Mouse (Mus musculus) neural tube, embryonic 14.5 days (tissue): ENCODE data around the gene Kcnmb2. TPM values are rescaled to one million over a fixed set of nuclear protein-coding genes. Genes with fewer than 3 reads are reported as not detected.
A peak's percentile ranks its signal among the peaks of the same experiment; 100 is the strongest.

Experiments used
- ATAC-seq: fragments of 200-750 bp; cut with Nextera tagmentation; 2 replicates; pipeline ENCODE4 v1.8.0; 2017; ENCODE audit warnings: low read depth, mild to moderate bottlenecking, moderate TSS enrichment, moderate library complexity
- H3K27ac ChIP-seq: fragments of 300-500 bp; sonication (generic); 2 replicates; pipeline ENCODE4 v1.5.1; 2014; ENCODE audit warnings: low read depth, mild to moderate bottlenecking, control low read depth, low read length, moderate library complexity, mixed read lengths
- H3K27me3 ChIP-seq: fragments of 300-500 bp; sonication (generic); 2 replicates; pipeline ENCODE4 v1.6.1; 2014; ENCODE audit warnings: low read length; ENCODE audit not compliant: control insufficient read depth, insufficient read depth
- H3K36me3 ChIP-seq: fragments of 300-500 bp; sonication (generic); 2 replicates; pipeline ENCODE4 v1.6.1; 2014; ENCODE audit warnings: low read length, mixed read lengths; ENCODE audit not compliant: control insufficient read depth, insufficient read depth
- H3K4me1 ChIP-seq: fragments of 300-500 bp; sonication (generic); 2 replicates; pipeline ENCODE4 v1.6.1; 2014; ENCODE audit warnings: low read length; ENCODE audit not compliant: control insufficient read depth, insufficient read depth
- H3K4me2 ChIP-seq: fragments of 300-500 bp; sonication (generic); 2 replicates; pipeline ENCODE4 v1.6.1; 2014; ENCODE audit warnings: mild to moderate bottlenecking, low read depth, low read length, control low read depth
- H3K4me3 ChIP-seq: fragments of 300-500 bp; sonication (generic); 2 replicates; pipeline ENCODE4 v1.5.1; 2014; ENCODE audit warnings: low read depth, low read length, control low read depth, mixed read lengths
- H3K9ac ChIP-seq: fragments of 300-500 bp; sonication (generic); replicated peaks from 2 replicates; pipeline ENCODE4 v1.6.1; 2014; ENCODE audit warnings: low read depth, mild to moderate bottlenecking, control low read depth, low read length, mixed read lengths
- H3K9me3 ChIP-seq: fragments of 300-500 bp; sonication (generic); 2 replicates; pipeline ENCODE4 v1.6.1; 2016; ENCODE audit warnings: low read length; ENCODE audit not compliant: control insufficient read depth
- WGBS: fragments of 180-500 bp; shearing (Covaris S2); extraction: QIAGEN DNeasy Blood & Tissue Kit; methylation state at CpG from one replicate; pipeline ENCODE4 v1.1.7; 2014; 5-methylcytosine and 5-hydroxymethylcytosine counted together
- polyA plus RNA-seq: library from polyadenylated mRNA; unstranded; fragments of >200 nt; fragmentation: Nextera tagmentation; extraction: Ambion mirVana; gene quantifications from 2 replicates; pipeline ENCODE4 v1.2.1, GENCODE M21; 2014

Gene Kcnmb2
- polyA plus RNA-seq, 1 experiment from 2014 or later = 24.4 TPM

GRCm38 (mm10) chr3:32144194-32144593, 241.9 kb downstream of the Kcnmb2 start:
- H3K4me2 ChIP-seq = no peak overlapping the region
- WGBS = 85% methylated on average over 5 of the region's 5 CpGs
- no peaks in the 10 kb centered on the region for H3K27me3 ChIP-seq
- no peak for ATAC-seq
- no peaks in the 10 kb centered on the region for H3K9me3 ChIP-seq
- H3K27ac ChIP-seq = no peak overlapping the region
- H3K4me3 ChIP-seq = no peak overlapping the region
- H3K9ac ChIP-seq = no peak overlapping the region
- no peaks in the 10 kb centered on the region for H3K36me3 ChIP-seq
- no peaks in the 10 kb centered on the region for H3K4me1 ChIP-seq

- WGBS = 58% methylated on average over 3 of the region's 3 CpGs
- Histone ChIP-seq H3K4me3 (no peak overlapping the region), H3K9ac (no peak overlapping the region), H3K4me2 (no peak overlapping the region), H3K4me1 (no peaks in the 10 kb centered on the region), H3K27me3 (no peaks in the 10 kb centered on the region), H3K9me3 (no peaks in the 10 kb centered on the region), H3K27ac (no peak overlapping the region), H3K36me3 (no peaks in the 10 kb centered on the region)
- ATAC-seq = no peak
These were observed 242.3 kb downstream of the Kcnmb2 start for GRCm38 (mm10) chr3:32144655-32145054.

- H3K27me3 ChIP-seq = no peaks in the 10 kb centered on the region
- no peaks in the 10 kb centered on the region for H3K9me3 ChIP-seq
- H3K4me1 ChIP-seq = no peaks in the 10 kb centered on the region
- no peak overlapping the region for H3K9ac ChIP-seq
- no peak overlapping the region for H3K4me2 ChIP-seq
- no peak overlapping the region for H3K27ac ChIP-seq
- 83% methylated on average over 4 of the region's 4 CpGs for WGBS
- H3K4me3 ChIP-seq = no peak overlapping the region
- ATAC-seq = no peak
- H3K36me3 ChIP-seq = no peaks in the 10 kb centered on the region
These were observed 245.4 kb downstream of the Kcnmb2 start for GRCm38 (mm10) chr3:32147739-32148138.

- peak; percentile 72; the same call in 1 of the 2 replicates for ATAC-seq
- H3K9ac ChIP-seq = no peak overlapping the region
- H3K4me3 ChIP-seq = no peak overlapping the region
- H3K36me3 ChIP-seq = no peaks in the 10 kb centered on the region
- H3K27ac ChIP-seq = no peak overlapping the region
- no peaks in the 10 kb centered on the region for H3K9me3 ChIP-seq
- no peaks in the 10 kb centered on the region for H3K4me1 ChIP-seq
- 53% methylated on average over 14 of the region's 14 CpGs for WGBS
- H3K4me2 ChIP-seq = no peak overlapping the region
- H3K27me3 ChIP-seq = no peaks in the 10 kb centered on the region
These were observed 247.7 kb downstream of the Kcnmb2 start for GRCm38 (mm10) chr3:32149851-32150570.

- Histone ChIP-seq H3K4me2 (no peak overlapping the region), H3K4me3 (no peak overlapping the region), H3K36me3 (no peaks in the 10 kb centered on the region), H3K4me1 (no peaks in the 10 kb centered on the region), H3K27ac (no peak overlapping the region), H3K9ac (no peak overlapping the region), H3K9me3 (no peaks in the 10 kb centered on the region), H3K27me3 (no peaks in the 10 kb centered on the region)
- whole genome bisulfite sequencing = 72% methylated on average over 6 of the region's 6 CpGs
- no peak for ATAC-seq
These were observed 278.2 kb downstream of the Kcnmb2 start for GRCm38 (mm10) chr3:32180519-32180918.

- Histone ChIP-seq H3K27ac (no peak overlapping the region), H3K9ac (no peak overlapping the region), H3K4me3 (no peak overlapping the region), H3K27me3 (no peaks in the 10 kb centered on the region), H3K9me3 (no peaks in the 10 kb centered on the region), H3K4me2 (no peak overlapping the region), H3K36me3 (no peaks in the 10 kb centered on the region), H3K4me1 (peaks cover 3% of the 10 kb centered on the region; the same call in 1 of the 2 replicates)
- no peak for ATAC-seq
- 74% methylated on average over 2 of the region's 2 CpGs for WGBS
These were observed 283.7 kb downstream of the Kcnmb2 start for GRCm38 (mm10) chr3:32185855-32186522.

GRCm38 (mm10) chr3:32188521-32188920, 286.2 kb downstream of the Kcnmb2 start:
- 31% methylated on average over 5 of the region's 5 CpGs for WGBS
- Histone ChIP-seq H3K9ac (no peak overlapping the region), H3K27me3 (no peaks in the 10 kb centered on the region), H3K36me3 (no peaks in the 10 kb centered on the region), H3K4me1 (peaks cover 3% of the 10 kb centered on the region; the same call in 1 of the 2 replicates), H3K4me2 (no peak overlapping the region), H3K4me3 (no peak overlapping the region), H3K27ac (no peak overlapping the region), H3K9me3 (no peaks in the 10 kb centered on the region)
- ATAC-seq = 0 out of 2 replicates have a peak, but pooled peaks have one; percentile 63

GRCm38 (mm10) chr3:32188955-32189354, 286.6 kb downstream of the Kcnmb2 start:
- H3K4me1 ChIP-seq = peaks cover 3% of the 10 kb centered on the region; the same call in 1 of the 2 replicates
- WGBS = 98% methylated on average over 2 of the region's 2 CpGs
- ATAC-seq = no peak
- H3K4me2 ChIP-seq = no peak overlapping the region
- no peaks in the 10 kb centered on the region for H3K9me3 ChIP-seq
- no peaks in the 10 kb centered on the region for H3K36me3 ChIP-seq
- no peaks in the 10 kb centered on the region for H3K27me3 ChIP-seq
- no peak overlapping the region for H3K4me3 ChIP-seq
- no peak overlapping the region for H3K27ac ChIP-seq
- H3K9ac ChIP-seq = no peak overlapping the region

GRCm38 (mm10) chr3:32189956-32190355, 287.6 kb downstream of the Kcnmb2 start:
- Histone ChIP-seq H3K9ac (no peak overlapping the region), H3K27me3 (no peaks in the 10 kb centered on the region), H3K27ac (no peak overlapping the region), H3K4me3 (no peak overlapping the region), H3K36me3 (no peaks in the 10 kb centered on the region), H3K9me3 (no peaks in the 10 kb centered on the region), H3K4me2 (no peak overlapping the region), H3K4me1 (peaks cover 3% of the 10 kb centered on the region; the same call in 1 of the 2 replicates)
- ATAC-seq = peak; percentile 90
- 36% methylated on average over 5 of the region's 5 CpGs for WGBS
